Mouse (Mus musculus) adrenal gland, postnatal 14 days (tissue): ENCODE measurements around the gene Stxbp6. TPM values are rescaled to one million over a fixed set of nuclear protein-coding genes. Genes with fewer than 3 reads are reported as not detected.

ENCODE experiments used
- DNase-seq: peaks from one replicate; pipeline ENCODE4 v3.0.0; 2021; ENCODE audit warnings: mixed read lengths
- total RNA-seq: library from RNA; stranded (reverse); gene quantifications from 2 replicates; pipeline ENCODE4 v1.2.3, GENCODE M21; 2021

The Stxbp6 gene
- total RNA-seq, 1 experiment from 2014 or later: 16.9 TPM

DNA sequence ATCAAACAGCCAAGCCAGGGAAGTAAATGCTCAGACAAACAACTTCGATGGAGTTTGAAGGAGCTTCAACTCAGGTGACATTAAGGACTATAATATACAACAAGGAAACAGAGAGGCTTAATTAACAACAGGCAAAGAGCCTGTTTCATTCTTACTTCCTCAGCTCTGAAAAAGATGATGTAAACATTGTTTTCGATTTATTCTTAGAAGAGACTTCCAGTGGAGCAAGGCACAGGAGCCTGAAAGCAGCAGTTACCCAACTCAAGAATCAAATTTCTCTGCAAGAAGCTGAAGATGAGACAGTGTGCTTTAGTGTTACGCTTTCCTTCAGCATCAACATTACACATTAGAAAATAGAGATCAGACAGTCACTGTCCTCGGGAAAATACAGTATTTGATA is 160.7 kb downstream of the Stxbp6 start:
- no peak for DNase-seq

DNA sequence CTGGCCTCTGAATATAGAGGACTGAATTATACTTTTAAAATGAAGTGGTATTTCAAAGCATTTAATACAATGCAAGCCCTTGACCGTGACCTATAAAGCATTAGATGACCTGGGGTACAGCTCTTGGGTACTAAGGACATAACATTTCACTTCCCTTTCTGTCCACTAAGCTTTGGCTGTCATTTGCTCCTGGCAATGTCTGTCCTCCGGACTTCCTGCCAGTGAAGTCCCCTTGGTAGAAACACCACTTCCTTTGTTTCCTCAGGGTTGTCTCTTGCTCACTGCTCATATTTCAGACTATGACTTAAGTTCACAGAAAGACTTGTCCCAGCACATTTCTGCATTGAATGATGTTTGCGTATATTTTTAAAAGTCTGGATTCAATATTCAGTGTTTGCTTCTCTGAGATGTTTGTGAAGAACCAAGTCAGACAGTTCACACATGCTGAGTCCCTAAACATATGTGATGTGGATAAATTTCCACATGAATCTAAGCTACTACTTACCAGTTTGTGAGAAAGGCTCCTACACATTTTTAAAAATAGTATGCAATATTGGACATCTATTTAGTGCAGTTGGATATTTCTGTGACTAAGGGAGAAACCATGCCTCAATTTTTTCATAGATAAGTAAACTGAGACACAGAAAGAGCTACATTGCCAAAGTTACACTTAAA is 166.3 kb downstream of the Stxbp6 start:
- no peak for DNase-seq

DNA sequence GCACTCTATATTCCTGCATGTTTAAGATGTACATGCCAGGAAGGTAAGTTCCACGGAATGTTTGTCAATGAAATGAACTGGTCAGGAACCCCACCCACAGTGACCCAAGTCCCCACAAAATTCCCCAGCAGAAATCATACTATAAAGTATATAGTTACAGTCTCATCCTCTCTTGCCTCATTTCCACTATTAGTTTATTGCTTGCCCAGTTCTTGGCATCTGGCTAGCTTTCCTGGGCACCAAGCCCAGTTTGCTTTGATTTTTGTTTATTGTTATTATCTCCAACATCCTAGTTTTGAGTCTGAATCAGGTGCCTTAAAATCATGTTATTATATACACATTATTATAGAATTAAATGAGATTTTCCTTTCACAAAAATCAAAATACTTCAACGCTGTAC is 168.5 kb downstream of the Stxbp6 start:
- peak; percentile 29 for DNase-seq

DNA sequence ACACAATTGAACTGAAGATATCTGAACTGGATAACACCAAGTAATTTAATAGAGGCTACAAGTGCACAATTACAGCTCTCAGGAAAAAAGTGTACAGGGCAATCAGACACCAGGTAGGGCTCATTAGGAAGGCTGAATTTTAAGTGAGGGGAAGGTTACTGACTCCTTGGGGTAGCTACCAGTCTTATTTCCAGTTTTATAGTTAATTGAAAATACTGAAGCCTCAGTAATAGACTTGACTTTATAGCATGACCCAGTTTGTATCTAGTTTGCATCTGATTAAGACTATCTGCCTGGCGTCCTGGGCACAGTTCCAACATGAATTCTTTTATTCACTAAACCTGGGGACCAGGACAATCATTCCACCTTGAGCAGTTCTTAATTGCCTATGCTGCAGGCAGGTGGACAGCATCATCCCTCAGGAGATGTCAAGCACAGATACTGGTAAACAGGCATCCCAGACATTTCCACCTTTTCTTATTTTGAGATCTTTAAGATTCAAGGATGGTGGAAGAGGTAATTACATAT is 171.2 kb downstream of the Stxbp6 start:
- DNase-seq: no peak

DNA sequence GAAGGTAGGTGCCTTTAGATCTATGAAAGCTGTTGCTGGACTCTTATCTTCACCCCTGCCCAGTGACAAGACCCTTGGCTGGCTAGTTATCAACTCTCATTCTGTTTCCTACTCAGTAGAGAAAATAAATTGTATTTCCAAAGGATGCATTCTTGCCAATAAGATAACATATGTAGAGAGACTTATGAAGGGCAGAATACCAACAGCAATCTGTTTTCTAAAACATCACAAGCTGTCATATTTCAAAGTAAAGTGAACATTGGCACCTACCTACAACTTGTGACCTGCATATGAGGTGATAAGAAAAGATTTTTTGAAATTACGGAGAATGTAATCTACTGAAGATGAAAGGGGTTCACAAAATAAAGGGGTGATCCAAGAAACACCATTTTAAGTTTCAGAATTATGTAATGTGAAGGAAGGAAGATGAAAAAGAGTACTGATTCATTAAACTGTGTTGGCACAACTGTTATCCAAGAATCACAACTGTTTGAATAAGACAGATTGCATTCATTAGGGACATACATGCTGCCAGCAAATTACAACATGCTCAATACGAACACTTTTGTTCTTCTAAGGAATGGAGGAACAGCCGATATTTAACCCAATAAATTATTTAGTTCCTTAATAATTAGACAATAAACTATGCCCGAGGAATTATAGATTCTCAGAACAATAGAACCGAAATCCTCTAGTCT is 175.2 kb downstream of the Stxbp6 start:
- DNase-seq: no peak

DNA sequence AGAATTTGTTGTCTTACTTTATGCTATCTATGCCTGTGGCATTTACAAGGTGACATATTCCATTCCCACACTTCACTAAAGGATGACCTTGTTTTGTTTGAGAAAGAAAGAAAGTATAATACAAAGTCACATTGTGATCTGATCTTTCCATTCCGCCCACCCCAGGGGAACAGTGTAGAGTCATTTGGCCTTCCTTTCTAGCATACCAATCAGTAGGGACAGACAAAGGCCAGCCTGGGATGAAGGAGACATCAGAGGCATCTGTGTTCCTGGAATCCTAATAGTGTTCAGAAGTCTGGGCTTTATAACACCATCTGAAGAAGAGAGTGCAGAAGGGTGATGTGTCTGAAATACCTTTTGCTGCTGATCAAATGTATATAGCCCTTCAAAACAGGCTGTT is 178.0 kb downstream of the Stxbp6 start:
- no peak for DNase-seq

DNA sequence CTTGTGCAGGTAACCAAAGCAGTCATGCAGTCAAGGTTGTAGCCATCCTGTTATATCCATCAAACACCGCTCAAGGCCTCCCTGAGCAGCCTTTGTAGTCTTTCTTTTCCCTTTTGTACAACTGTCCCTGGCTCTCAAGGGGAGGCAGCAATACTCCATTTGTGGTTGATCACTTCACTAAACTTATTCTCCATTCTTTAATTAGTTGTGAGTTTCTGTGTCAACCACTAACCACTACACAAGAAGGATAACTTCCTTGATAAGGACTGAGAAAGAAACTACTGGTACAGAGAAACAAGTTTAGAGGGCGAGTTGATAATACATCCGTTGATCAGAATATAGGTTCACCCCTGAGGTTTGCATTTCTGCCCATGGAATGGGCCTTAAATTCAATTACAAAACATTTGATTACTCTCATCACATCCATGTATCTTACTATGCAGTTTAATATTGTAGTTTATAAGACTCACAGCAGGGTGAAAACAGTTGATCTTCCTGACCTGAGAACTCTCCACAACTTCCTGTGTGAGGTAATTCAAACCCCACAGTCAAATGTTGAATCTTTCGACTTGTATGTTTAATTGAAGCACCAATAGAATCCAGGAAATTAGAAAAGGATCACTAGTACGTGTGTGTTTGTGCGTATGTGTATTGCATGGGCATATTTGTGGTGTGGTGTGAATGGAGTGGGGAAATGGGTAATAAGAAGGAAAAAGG is 184.7 kb downstream of the Stxbp6 start:
- no peak for DNase-seq

DNA sequence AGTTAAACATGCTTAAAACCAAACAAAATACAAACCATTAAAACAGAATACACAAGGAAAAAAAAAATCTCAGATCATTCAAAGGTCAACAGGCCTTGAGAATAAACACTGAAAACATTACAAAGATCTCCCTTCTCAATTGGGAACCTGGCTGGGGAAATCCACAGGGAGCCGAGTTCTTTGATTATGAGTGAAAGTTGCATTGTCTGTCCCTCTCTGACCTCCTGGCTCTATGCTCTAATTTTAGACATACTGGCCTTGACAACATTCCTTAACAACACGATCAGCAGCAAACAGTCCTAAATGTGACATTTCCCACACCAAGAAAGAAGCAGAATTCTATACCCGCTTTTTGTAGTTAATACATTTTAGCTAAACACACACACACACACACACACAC is 187.7 kb downstream of the Stxbp6 start:
- peak; percentile 24 for DNase-seq

DNA sequence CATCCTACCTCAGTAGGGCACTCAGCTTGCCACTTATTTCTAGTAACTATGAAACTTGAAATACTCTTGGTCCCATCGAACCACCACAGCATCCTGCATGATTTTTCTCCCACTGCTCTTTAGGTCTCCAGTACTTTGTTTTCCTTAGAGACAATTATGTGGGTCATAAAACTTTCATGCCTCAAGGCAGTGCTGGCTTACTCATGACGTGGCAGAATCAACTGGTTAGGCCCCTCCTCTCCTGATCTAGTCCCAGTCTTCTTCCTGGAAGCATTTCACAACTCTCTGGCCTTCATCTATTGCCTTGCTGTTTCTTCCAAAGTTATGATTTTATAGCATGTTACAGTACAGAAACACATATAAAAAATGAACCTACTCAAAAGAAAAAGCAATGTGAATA is 201.8 kb downstream of the Stxbp6 start:
- DNase-seq: peak; percentile 13

DNA sequence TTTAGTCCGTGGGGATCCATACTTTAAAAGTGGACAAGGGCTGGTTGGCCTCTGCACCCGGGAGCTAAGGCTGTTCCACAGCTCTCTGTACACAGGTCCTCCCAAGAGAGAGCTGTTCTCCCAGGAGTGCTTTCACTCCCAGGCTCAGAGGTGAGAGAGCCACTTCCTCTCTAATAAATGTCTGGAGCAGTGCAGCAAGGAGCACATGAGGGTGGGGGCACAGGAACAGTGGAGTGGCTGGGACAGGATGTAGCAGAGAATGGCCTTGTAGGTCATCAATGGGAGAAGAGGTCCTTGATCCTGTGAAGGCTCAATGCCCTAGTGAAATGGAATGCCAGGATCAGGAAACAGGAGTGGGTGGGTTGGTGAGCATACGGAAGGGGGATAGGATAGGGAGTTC is 209.1 kb downstream of the Stxbp6 start:
- DNase-seq: no peak

DNA sequence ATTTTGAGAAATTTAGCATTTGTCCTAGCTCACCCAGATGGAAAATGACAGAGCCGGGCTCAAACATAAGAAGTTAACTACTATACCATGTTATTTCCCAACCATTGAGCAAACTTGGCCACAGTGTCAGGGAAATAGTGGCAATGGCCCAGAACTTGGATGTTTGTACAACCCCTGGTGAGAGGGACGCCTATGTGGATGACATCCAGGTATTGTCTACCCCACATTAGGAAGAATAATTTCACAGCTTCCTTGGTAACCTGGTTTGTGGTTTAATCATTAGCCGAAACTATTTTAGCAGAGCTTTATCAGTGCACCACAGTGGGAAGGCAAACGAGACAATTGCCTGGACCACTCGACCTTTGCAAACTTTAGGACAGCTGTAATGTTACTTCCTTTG is 215.1 kb downstream of the Stxbp6 start:
- no peak for DNase-seq

DNA sequence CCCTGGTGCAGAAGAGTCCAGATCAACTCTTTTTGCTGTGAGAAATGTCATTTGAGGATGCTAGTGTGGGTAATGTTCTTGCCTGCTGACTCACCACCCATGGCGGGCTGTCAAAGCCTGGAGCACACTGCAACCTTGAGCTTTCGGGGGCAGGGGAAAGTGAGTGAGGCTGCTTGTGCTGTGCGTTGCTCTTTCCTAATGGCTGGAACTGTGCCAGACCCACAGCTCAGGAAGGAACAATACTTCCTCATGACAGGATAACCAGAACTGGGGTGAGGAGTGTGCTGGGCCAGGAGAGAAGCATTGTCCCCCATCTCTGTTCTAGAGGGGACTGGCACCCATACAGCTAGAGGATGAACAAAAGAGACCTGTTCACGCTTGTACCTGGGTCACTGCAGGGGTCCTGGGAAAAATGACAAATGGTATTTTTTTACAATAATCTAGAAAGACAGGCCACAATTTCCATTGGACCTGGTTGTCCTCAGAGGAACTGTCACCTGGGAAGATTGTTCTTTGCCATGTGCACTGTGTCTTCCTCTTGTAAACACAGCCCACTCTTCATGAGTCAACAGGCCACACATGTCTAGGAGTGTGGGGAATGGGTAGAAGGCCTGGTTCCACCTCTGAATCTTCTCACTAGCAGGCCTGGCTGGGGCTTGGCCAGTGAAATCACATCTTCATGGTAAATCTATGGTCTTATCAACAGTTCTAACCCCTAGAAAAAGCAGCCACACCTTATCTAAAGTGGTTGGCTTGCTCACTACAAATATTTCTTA is 216.2 kb downstream of the Stxbp6 start:
- peak; percentile 93 for DNase-seq

DNA sequence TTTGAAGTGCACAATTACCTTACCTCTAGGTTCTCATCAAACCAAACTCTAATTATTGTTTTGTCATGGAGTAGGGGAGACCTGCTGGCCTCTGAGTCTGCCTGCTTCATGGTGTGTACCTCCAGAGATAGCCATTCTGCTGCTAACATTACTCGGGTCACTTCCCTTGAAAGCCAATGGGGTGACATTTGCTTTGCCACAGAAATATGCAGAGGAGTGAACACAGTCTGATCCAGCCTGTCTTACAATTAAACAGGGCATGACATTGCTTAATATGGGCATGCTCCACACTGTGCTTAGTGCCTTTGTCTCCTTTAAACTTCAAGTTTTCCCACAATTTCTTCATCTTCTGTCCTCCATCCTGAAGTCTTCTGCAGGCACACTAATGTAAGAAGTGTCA is 222.5 kb downstream of the Stxbp6 start:
- DNase-seq: no peak

DNA sequence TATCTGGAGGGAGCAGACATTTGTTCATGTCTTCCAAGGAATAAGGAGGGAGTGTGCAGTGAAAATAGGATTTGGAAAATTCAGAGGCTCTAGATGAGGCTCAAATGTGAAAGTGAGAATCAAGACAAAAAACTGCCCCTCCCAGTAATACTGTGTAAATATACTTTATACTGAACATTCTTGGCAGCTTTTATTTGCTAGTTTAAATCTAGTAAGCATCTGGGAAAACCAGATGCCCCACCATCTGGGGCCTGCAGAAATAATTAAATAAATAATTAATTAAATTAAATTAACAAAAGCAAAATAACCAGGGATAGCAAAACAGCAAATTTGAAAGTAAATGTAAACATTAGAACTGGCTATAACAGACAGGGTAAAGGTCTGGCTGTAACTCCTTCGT is 224.0 kb downstream of the Stxbp6 start:
- no peak for DNase-seq

DNA sequence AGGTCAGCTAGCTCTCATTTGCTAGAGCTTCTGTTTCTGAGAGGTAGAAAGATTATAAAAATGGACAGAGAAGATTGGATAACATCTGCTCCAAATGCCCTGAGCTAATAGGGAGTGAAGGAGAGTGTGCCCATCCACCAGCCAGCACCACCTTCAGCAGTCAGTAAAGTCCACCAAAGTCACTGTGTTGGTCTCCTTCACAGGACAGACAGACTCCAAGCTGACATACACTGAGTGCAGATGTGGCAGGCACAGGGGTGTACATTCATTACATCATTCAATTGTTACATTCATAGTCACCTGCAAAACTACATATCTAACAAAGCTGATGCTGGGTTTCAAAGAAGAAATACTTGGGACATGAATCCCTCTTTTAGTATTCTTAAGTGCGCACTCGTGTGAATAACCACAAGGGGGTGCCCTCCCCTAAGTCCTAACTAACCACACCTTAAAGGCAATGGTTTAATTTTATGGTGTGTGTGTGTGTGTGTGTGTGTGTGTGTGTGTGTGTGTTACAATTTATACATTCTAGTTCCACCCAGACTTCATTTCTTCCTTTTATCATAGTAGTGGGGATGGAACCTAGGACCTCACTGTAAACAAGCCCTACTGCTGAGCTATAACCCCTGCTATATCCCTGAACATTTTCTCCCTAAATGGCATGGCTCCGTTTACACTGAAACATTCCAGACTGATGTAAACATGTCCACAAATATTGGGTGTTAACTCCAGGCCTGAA is 225.9 kb downstream of the Stxbp6 start:
- peak; percentile 75 for DNase-seq

DNA sequence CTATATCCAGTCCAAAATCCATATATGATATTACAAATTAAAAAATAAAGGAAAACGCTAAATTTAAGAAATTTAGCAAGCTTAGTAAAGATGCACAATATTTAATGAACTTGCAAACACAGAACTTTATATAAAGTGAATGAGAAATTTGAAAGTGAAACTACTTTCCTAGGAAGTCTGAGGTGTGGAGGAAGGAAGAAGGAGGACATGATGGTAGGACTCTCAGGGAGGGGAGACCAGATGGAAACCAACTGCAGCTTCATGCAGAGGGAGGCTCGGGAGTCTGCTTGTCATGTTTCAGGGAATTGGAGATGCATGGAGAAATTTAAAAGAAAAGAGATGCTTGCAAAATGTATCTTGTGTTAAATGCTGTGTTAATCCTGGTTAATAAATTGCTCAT is 233.9 kb downstream of the Stxbp6 start:
- DNase-seq: no peak

DNA sequence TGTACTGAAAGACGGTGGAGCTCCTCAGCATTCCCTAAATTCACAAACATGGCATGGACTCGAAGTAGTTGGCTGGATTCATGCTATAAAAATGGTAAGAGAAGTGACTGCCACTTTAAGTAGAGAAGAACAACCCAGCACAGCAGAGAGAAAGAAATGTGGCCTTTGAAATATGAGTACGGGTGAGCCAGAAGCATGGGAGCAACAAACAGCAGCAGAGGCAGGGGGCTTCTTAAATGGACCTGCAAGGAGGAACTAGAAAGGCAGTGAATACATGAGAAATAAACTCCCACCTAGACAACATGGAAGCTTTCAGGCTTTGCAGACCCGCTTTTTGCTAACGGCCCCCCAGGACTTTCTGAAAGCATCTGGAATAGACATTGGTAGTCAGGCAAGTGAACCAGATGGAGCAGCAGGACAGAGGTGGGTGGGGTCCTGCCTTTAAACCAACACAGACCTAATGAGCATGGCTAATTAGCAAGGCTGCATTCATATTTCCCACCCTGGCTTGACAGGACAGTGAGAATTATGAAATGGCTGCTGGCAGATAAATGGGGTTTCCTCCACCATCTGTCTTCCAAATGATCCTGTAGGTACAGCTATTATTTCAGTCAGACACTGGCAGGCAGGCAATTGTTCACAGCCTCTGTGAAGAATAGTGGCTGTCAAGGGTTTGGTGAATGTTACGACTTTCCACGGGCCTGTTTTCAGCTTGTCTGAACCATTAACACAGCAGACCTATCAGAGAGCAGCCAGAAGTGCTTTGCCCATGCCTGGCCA is 234.7 kb downstream of the Stxbp6 start:
- DNase-seq: no peak

DNA sequence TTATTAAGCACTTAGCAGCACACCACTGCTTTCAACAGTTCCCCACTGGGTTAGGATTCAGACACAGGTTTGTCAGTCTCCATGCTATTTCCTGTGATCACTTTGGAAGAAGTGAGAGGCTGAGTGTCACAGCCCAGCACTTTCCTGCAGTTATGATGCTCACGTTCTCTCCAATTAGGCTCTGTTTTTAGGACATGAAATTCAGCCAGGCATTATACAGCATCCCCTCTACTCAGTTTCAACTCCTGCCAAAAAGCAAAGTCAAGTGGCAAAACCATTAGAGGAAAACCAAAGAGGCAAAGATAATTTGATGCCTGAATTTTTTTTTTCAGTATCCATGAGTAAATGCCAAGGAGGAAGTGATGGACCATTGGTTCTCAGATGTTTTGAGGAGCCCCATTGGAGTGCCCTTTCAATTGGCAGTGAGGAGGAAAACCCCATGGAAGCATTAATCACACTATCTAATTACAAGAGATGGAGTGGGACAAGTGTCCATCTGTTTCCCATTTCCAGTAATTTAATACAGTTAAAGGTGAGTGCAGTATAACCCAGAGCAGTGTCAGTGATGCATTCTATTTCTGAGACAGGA is 238.5 kb downstream of the Stxbp6 start:
- no peak for DNase-seq

DNA sequence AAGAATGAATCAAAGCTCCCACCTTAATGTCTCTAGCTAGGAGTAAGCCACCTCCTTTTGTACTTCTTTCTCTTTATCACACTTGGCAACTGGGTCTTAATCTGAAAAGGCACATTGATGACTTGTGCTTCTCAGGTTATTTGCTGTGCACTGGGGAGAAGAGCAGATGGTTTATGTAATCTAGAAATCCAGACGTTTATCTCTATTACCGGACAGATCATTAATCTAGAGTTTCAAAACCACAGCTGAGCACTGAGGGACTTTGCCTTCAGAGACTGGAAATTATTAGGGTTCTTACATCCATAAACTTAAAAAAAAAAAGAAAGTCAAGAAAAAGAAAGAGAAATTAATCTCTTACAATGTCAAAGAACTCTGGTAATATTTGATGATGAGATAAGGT is 262.6 kb downstream of the Stxbp6 start:
- no peak for DNase-seq

DNA sequence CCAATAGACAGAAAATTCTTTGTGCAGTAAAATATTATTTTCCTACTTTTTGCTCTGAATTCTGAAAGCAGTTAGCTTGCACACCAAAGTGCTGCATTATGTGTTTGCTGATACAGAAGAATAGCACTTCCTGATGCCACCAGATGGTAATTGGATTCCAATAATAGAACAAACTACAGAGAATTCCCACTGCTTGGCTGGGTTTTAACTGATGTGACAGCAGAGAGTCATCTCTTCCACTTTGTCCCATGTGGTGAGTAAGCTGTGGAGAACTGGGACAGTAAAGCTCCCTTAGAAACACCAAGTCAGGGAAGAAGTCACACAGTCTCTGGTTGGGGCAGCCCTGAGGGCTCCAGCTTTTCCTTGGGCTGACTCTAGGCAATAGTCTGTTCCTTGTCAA is 270.3 kb downstream of the Stxbp6 start:
- DNase-seq: no peak
